Mouse (Mus musculus) cerebellum, postnatal 25 days (tissue): Measurements from ENCODE around the gene Dhx15.
"Not testable (repeated sequence)": the region's sequence is repeated elsewhere in the genome, so short reads cannot be mapped to it uniquely, and the experiment has no call there.

ENCODE experiments used
- DNase-seq, 2 experiments: peaks; one replicate each; pipeline ENCODE4 v3.0.0; 2021; ENCODE audit warnings: mixed read lengths in 2 of 2

Gene Dhx15

DNA sequence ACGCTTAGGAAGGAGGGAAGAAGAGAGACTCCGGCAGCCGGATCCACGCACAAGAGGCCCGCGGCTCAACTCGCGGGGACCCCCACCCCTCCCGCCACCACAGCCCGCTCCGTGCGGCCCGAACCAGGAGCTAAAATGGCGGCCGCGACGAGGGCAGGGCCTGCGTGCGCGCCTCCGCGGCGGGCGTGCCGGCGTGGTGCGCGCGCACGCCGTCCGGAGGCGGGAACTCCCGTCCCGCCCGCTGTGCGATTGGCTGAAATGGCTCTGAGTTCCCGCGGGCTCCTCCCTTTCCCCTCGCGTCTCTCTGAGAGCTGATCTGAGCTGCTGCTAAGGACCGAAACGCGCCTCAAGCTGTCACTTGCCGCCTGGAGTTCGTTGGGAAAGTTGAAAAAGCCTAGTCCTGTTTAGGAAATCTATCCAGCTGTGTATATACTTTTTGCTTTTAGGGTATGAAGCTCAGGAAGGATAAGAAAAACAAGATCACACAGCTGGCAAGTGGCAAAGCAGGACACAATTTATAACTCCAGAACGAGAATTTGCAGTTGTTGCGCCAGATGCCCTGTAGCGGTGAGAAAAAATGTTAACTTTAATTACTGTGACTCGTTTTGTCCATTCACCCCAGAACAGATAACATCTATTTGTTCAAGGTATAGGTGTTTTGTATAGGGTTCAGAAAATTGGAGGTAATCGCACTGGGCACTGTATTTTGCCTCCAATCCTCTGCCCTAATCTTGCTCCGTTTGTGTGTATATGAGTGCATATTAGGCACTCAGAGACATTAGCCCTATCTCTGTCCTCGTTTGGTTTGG, at the start of gene Dhx15:
Gene Dhx15 (minus strand): TSS at position 144 of the 809 bp plus-strand sequence.
- peak; percentile 95 to 97 for DNase-seq

DNA sequence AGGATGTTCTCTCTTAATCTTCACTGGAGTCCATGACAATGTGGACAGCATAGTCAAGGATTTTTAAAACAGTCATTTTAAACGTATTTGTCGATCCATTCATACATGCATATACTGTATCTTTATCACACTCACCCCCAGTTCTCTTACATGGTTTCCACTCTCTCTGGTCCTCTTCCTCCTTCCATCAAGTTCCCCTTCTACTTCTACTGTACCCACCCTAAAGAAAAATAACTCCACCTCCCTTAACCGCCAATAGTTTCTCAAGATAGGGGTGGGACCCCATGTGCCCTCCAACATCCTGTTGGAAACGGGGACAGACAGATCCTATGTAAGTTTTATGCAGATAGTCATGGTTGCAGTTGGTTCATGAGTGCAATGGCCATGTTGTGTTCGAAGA, 48.6 kb upstream of the Dhx15 start:
- no peak for DNase-seq

GRCm38 (mm10) chr5:52237956-52238735, 47.8 kb upstream of the Dhx15 start:
- no peak for DNase-seq

GRCm38 (mm10) chr5:52236585-52236984, 46.3 kb upstream of the Dhx15 start:
- DNase-seq = not testable (repeated sequence)

DNA sequence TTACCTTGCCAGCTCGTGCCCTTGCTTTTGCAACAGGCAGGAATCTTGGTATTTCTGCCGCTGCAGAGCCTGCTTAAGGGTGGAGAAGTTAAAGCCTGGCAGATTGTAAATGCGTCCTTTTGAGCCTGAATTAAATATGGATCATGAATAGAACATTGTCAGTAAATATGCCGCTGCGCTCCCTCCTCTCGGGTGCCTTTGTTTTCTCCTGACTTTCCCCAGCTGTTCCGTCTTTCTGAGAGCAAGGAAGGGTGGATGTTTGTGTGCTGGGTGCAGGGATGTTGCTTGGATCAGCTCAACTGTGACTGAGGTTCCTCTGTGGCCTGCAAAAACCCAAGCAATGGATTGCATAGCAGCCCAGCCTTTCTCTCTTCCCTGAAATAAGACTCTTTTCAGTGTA, 44.3 kb upstream of the Dhx15 start:
- no peak for DNase-seq

GRCm38 (mm10) chr5:52233891-52234290, 43.6 kb upstream of the Dhx15 start:
- no peak for DNase-seq

DNA sequence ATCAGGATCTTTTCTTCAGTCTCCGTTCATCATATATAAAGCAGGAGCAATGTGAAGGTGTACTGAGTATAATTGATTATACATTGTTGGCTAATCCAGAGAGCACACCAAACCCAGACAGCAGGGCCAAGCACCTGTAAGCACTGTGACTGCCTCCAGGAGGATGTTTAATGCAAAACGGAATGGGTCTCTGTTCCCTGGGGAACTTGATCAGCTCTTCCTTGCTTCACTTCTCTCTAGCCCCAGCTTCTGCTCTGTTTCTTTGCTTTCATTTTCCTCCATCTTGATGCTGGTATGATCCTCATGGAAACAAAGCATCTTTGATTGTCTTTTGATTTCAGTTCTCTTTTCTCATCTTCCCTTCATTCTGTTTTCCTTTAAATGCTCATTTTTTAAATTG, 42.3 kb upstream of the Dhx15 start:
- no peak for DNase-seq

- no peak for DNase-seq
These were observed 41.9 kb upstream of the Dhx15 start for GRCm38 (mm10) chr5:52232199-52232598.

- DNase-seq = no peak
These were observed 40.2 kb upstream of the Dhx15 start for GRCm38 (mm10) chr5:52230466-52230865.

GRCm38 (mm10) chr5:52226677-52227076, 36.4 kb upstream of the Dhx15 start:
- DNase-seq = no peak

DNA sequence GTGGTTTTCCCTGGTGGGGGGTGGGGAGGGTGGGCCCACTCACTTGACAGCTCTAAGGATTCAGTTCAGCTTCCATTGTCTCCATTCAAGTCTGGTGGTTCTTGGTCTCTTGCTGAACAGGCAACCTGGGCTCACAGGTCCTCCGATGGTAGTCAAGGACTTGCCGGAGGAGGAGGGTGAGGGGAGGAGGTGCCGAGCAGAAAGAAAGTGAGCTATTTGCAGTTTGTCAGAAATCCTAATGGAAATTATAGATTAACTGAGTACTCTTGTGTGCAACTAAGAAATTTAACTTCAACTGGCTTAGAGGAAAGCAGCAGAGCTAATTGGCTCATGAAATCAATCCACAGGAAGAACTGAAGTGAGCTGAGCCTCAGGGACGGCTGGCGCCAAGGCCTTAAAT, 31.3 kb upstream of the Dhx15 start:
- no peak for DNase-seq

GRCm38 (mm10) chr5:52220013-52220804, 29.9 kb upstream of the Dhx15 start:
- DNase-seq = no peak

- no peak for DNase-seq
These were observed 27.9 kb upstream of the Dhx15 start for GRCm38 (mm10) chr5:52218238-52218637.

DNA sequence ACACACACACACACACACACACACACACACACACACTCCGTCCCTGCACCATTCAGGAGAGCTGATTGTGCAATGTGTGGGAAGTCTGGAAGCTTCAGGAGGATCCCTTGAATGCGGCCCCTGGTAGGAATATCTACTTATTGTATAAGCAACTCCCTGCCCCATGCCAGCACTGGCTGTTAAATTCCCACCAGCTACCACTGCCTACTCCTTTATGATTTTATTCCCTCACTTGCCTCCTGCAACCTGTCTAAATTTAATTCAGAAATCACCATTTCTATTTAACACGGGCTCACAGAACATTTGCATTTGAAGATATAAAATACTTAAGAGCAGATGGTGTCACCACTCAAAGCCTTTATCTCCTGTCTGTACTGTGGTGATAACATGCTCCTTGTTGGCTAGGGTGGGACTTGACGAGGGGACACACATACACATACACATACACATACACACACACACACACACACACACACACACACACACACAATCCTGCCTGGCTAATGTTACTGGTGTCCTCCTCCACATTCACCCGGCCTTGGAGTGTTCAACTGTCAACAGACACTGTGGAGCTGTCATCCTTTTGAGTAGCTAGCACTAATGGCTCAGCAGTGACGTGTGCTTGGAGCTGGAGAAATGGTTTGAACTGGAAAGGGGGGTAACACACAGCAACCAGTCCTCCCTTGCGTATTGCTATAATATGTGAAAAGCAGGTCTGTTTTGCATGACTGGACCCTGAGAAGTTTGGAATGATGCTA, 23.0 kb upstream of the Dhx15 start:
- DNase-seq = no peak

- DNase-seq = peak; percentile 8 to 9
These were observed 810 bp upstream of the Dhx15 start for GRCm38 (mm10) chr5:52191180-52191468.

GRCm38 (mm10) chr5:52189664-52190365, 499 bp downstream of the Dhx15 start:
- DNase-seq = peak in 1 of 2 experiments; percentile 67

- no peak for DNase-seq
These were observed 2.1 kb downstream of the Dhx15 start for GRCm38 (mm10) chr5:52188206-52188605.

- DNase-seq = no peak
These were observed 13.0 kb downstream of the Dhx15 start for GRCm38 (mm10) chr5:52177326-52177725.

- DNase-seq = no peak
These were observed 21.8 kb downstream of the Dhx15 start for GRCm38 (mm10) chr5:52168468-52168867.

- no peak for DNase-seq
These were observed 41.2 kb downstream of the Dhx15 start for GRCm38 (mm10) chr5:52149138-52149537.

DNA sequence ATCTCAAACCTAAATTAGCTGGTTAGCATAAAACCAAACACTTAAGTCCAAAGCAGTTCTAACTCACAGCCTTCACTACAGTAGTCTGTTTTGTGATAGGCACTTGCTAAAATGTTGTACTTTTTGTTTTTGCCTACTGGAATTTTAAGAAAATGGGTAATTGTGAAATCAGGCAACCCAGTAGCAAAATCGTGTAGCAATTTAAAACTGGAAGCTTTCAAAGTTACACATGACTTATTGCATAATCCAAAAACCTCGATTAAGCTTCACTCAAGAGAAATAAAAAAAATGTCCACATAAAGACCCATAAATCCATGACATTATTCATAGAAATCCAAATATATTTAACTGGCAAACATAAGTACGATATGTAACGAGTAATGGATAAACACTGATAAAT, 43.2 kb downstream of the Dhx15 start:
- no peak for DNase-seq

- DNase-seq = no peak
These were observed 44.6 kb downstream of the Dhx15 start for GRCm38 (mm10) chr5:52145684-52146083.
